Mouse (Mus musculus): ENCODE data around the gene Ninl. TPM values are rescaled to one million over a fixed set of nuclear protein-coding genes. Genes with fewer than 3 reads are reported as not detected.
"Not testable (repeated sequence)": the region's sequence is repeated elsewhere in the genome, so short reads cannot be mapped to it uniquely, and the experiment has no call there.

Gene Ninl
- total and polyA plus RNA-seq, 3 experiments: 3.6 to 7.5 (median 5.6) TPM

- peaks cover 62% of the 10 kb centered on the region for H3K36me3 ChIP-seq (replicated peaks)
- TF ChIP-seq POLR2AphosphoS5 (IDR thresholded peaks at IDR 0.05; ENCODE audit: insufficient replicate concordance, low read depth, low read length): no peak
- no peak for TF ChIP-seq GATA2 (IDR thresholded peaks at IDR 0.05; ENCODE audit: borderline replicate concordance, low read depth, low read length)
- no peak for TF ChIP-seq CTCF (IDR thresholded peaks at IDR 0.05; ENCODE audit: low read depth, low read length)
- no peak for TF ChIP-seq GATA1 (IDR thresholded peaks at IDR 0.05; ENCODE audit: borderline replicate concordance, low read length)
- TF ChIP-seq TAL1 (conservative IDR thresholded peaks at IDR 0.05; ENCODE audit: low read depth, low read length): no peak
- no peak overlapping the region for H3K4me3 ChIP-seq (ENCODE audit: low read depth, low read length)
- ATAC-seq (ENCODE audit: extremely low read depth, insufficient number of reproducible peaks, low FRiP score, poor library complexity, severe bottlenecking) (no peak), DNase-seq (ENCODE audit: low spot score) (no peak)
- no peaks in the 10 kb centered on the region for H3K27me3 ChIP-seq (ENCODE audit: insufficient read depth, low read length)
- peaks cover 21% of the 10 kb centered on the region for H3K4me1 ChIP-seq (ENCODE audit: insufficient read depth, low read depth, low read length)
- no peaks in the 10 kb centered on the region for H3K9me3 ChIP-seq (replicated peaks)
Measured at GRCm38 (mm10) chr2:150915786-150916185, 123.4 kb downstream of the Ninl start.

- TF ChIP-seq CTCF (IDR thresholded peaks at IDR 0.05; ENCODE audit: low read depth, low read length): no peak
- TF ChIP-seq GATA1 (IDR thresholded peaks at IDR 0.05; ENCODE audit: borderline replicate concordance, low read length): no peak
- TF ChIP-seq TAL1 (conservative IDR thresholded peaks at IDR 0.05; ENCODE audit: low read depth, low read length): no peak
- TF ChIP-seq POLR2AphosphoS5 (IDR thresholded peaks at IDR 0.05; ENCODE audit: insufficient replicate concordance, low read depth, low read length): no peak
- TF ChIP-seq GATA2 (IDR thresholded peaks at IDR 0.05; ENCODE audit: borderline replicate concordance, low read depth, low read length): no peak
- no peak for ATAC-seq (ENCODE audit: extremely low read depth, insufficient number of reproducible peaks, low FRiP score, poor library complexity, severe bottlenecking)
- Histone ChIP-seq H3K27me3 (ENCODE audit: insufficient read depth, low read length) (no peaks in the 10 kb centered on the region), H3K9me3 (replicated peaks) (no peaks in the 10 kb centered on the region), H3K4me3 (ENCODE audit: low read depth, low read length) (no peak overlapping the region), H3K36me3 (replicated peaks) (peaks cover 57% of the 10 kb centered on the region), H3K4me1 (ENCODE audit: insufficient read depth, low read depth, low read length) (peaks cover 22% of the 10 kb centered on the region)
- no peak for DNase-seq (ENCODE audit: low spot score)
Measured at GRCm38 (mm10) chr2:150914781-150915515, 124.2 kb downstream of the Ninl start.

- TF ChIP-seq POLR2AphosphoS5 (IDR thresholded peaks at IDR 0.05; ENCODE audit: insufficient replicate concordance, low read depth, low read length): no peak
- TF ChIP-seq GATA2 (IDR thresholded peaks at IDR 0.05; ENCODE audit: borderline replicate concordance, low read depth, low read length): no peak
- no peak for TF ChIP-seq CTCF (IDR thresholded peaks at IDR 0.05; ENCODE audit: low read depth, low read length)
- no peak for TF ChIP-seq TAL1 (conservative IDR thresholded peaks at IDR 0.05; ENCODE audit: low read depth, low read length)
- no peak for TF ChIP-seq GATA1 (IDR thresholded peaks at IDR 0.05; ENCODE audit: borderline replicate concordance, low read length)
- H3K4me1 ChIP-seq (ENCODE audit: insufficient read depth, low read depth, low read length): peaks cover 20% of the 10 kb centered on the region
- peak; percentile 37 for DNase-seq (ENCODE audit: low spot score)
Measured at GRCm38 (mm10) chr2:150910295-150910881, 128.8 kb downstream of the Ninl start.

GRCm38 (mm10) chr2:150909429-150910039, 129.6 kb downstream of the Ninl start:
- Histone ChIP-seq H3K4me1 (ENCODE audit: insufficient read depth, low read depth, low read length) (peaks cover 20% of the 10 kb centered on the region), H3K9me3 (replicated peaks) (no peaks in the 10 kb centered on the region), H3K36me3 (replicated peaks) (peaks cover 16% of the 10 kb centered on the region), H3K4me3 (ENCODE audit: low read depth, low read length) (peak overlapping the region; percentile 76), H3K27me3 (ENCODE audit: insufficient read depth, low read length) (no peaks in the 10 kb centered on the region)
- TF ChIP-seq GATA1 (IDR thresholded peaks at IDR 0.05; ENCODE audit: borderline replicate concordance, low read length) (no peak), TAL1 (conservative IDR thresholded peaks at IDR 0.05; ENCODE audit: low read depth, low read length) (no peak)
- ATAC-seq (ENCODE audit: extremely low read depth, insufficient number of reproducible peaks, low FRiP score, poor library complexity, severe bottlenecking) (peak; percentile 70), DNase-seq (ENCODE audit: low spot score) (peak; percentile 75)

More at GRCm38 (mm10) chr2:150910295-150910881, 128.8 kb downstream of the Ninl start:
- ATAC-seq (ENCODE audit: extremely low read depth, insufficient number of reproducible peaks, low FRiP score, poor library complexity, severe bottlenecking): peak; percentile 57
- peaks cover 23% of the 10 kb centered on the region for H3K36me3 ChIP-seq (replicated peaks)
- H3K27me3 ChIP-seq (ENCODE audit: insufficient read depth, low read length): no peaks in the 10 kb centered on the region
- no peaks in the 10 kb centered on the region for H3K9me3 ChIP-seq (replicated peaks)
- peak overlapping the region; percentile 76 for H3K4me3 ChIP-seq (ENCODE audit: low read depth, low read length)

GRCm38 (mm10) chr2:150908881-150909280, 130.3 kb downstream of the Ninl start:
- H3K4me3 ChIP-seq (ENCODE audit: low read depth, low read length): peak overlapping the region; percentile 76; the same call in 1 of the 2 replicates
- not testable (repeated sequence) for DNase-seq (ENCODE audit: low spot score); ATAC-seq (ENCODE audit: extremely low read depth, insufficient number of reproducible peaks, low FRiP score, poor library complexity, severe bottlenecking)

GRCm38 (mm10) chr2:150904936-150905450, 134.2 kb downstream of the Ninl start, which contains the start of gene Gins1:
Gene Gins1 (plus strand): TSS chr2:150905400.
- Histone ChIP-seq H3K27me3 (ENCODE audit: insufficient read depth, low read length) (no peaks in the 10 kb centered on the region), H3K4me3 (ENCODE audit: low read depth, low read length) (peak within 1 kb of the TSS; percentile 99), H3K36me3 (replicated peaks) (peaks cover 10% of the 10 kb centered on the region), H3K4me1 (ENCODE audit: insufficient read depth, low read depth, low read length) (peaks cover 29% of the 10 kb centered on the region), H3K9me3 (replicated peaks) (no peaks in the 10 kb centered on the region)
- DNase-seq (ENCODE audit: low spot score) (no peak), ATAC-seq (ENCODE audit: extremely low read depth, insufficient number of reproducible peaks, low FRiP score, poor library complexity, severe bottlenecking) (peak; percentile 23; the same call in 1 of the 2 replicates)
- TF ChIP-seq GATA1 (IDR thresholded peaks at IDR 0.05; ENCODE audit: borderline replicate concordance, low read length) (no peak), CTCF (IDR thresholded peaks at IDR 0.05; ENCODE audit: low read depth, low read length) (no peak), GATA2 (IDR thresholded peaks at IDR 0.05; ENCODE audit: borderline replicate concordance, low read depth, low read length) (no peak), POLR2AphosphoS5 (IDR thresholded peaks at IDR 0.05; ENCODE audit: insufficient replicate concordance, low read depth, low read length) (no peak), TAL1 (conservative IDR thresholded peaks at IDR 0.05; ENCODE audit: low read depth, low read length) (no peak)

More at GRCm38 (mm10) chr2:150908881-150909280, 130.3 kb downstream of the Ninl start:
- H3K27me3 ChIP-seq (ENCODE audit: insufficient read depth, low read length); H3K9me3 ChIP-seq (replicated peaks): not testable (repeated sequence)
- Histone ChIP-seq H3K4me1 (ENCODE audit: insufficient read depth, low read depth, low read length) (peaks cover 25% of the 10 kb centered on the region), H3K36me3 (replicated peaks) (peaks cover 11% of the 10 kb centered on the region)
